Mouse (Mus musculus) left cerebral cortex, postnatal 4 days (tissue): ENCODE data around the gene Hist1h2ap. TPM values are rescaled to one million over a fixed set of nuclear protein-coding genes. Genes with fewer than 3 reads are reported as not detected.
A peak's percentile ranks its signal among the peaks of the same experiment; 100 is the strongest.
"Not testable (repeated sequence)": the region's sequence is repeated elsewhere in the genome, so short reads cannot be mapped to it uniquely, and the experiment has no call there.

Source experiments
- DNase-seq: peaks from one replicate; pipeline ENCODE4 v3.0.0-alpha.2; 2022
- intact Hi-C: fragments of 180-260 bp; cut with DNase I; formaldehyde crosslinking; loops from one replicate; pipeline ENCODE4 v1.15.1; 2025
- total RNA-seq, 2 experiments: library from RNA; stranded (reverse); gene quantifications; 2 replicates each; pipeline ENCODE4 v1.2.3; 2021

Gene Hist1h2ap
- 100 to 1,000 TPM; 184 to 208 TPM for total RNA-seq

- intact Hi-C loops, DNase-seq: not testable (repeated sequence)
Observed at GRCm38 (mm10) chr13:21833461-21833860, at the start of gene Hist1h2ap, which contains the start of gene Hist1h2br. Gene Hist1h2ap (minus strand): TSS chr13:21833507. Gene Hist1h2br (plus strand): TSS chr13:21833743.

- DNase-seq, result peak; percentile 4
- intact Hi-C loops, result no loop called here
Observed at GRCm38 (mm10) chr13:21882760-21883405, 49.6 kb upstream of the Hist1h2ap start.

DNA sequence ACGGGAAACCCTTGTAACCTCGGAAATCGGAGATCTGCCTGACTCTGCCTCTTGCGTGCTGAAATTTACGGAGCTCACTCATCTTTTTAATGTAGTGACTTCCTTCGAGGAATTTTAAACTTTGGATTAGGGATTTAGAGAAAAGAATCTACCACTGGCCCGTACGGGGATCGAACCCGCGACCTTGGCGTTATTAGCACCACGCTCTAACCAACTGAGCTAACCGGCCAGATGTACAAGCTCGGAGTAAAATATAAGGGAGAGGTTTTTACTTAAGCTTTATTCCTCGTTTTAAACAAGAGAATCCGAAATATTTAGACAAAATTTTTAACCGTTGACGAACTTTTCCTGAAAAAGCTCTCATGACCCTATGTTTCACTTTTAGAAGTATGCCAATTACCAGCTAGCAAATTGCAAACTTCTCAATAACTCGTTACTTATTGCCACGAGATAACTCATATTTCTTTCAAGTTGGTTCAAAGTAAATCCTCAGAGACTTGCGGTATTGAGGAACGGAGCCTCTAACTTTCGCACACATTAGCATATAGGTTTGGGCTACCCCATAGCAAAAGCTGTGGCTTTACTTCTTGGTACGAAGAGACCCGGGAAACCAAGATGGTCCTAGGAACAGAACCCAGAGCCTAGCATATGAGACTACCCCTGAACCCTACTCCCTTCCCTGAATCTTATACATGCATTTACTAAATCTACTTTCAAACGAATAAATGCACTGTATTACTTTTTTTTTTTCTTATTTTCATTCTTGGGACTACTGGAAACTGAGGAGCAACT, 48.8 kb upstream of the Hist1h2ap start:
- DNase-seq, result no peak
- intact Hi-C loops, result no loop called here

DNA sequence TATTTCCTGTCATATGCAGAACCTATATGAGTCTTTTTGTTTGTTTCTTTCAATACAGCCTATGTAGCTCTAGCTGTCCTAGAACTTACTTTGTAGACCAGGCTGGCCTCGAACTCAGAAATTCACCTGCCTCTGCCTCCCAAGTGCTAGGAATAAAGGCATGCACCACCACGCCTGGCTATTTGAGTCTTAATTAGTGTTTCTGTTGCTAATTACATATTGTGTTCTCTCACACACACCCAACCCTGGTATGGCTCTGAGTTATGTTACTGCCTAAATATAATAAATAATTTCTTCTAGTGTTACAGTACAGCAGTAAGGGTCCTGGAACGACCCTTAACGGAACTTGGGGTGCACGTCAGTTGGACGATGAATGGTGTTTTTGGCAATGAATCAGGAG, 47.4 kb upstream of the Hist1h2ap start:
- intact Hi-C loops, result no loop called here
- DNase-seq, result no peak

- DNase-seq, intact Hi-C loops: not testable (repeated sequence)
Observed at GRCm38 (mm10) chr13:21865503-21865902, 32.2 kb upstream of the Hist1h2ap start.

GRCm38 (mm10) chr13:21861608-21862007, 28.3 kb upstream of the Hist1h2ap start:
- no peak for DNase-seq
- intact Hi-C loops, result no loop called here

DNA sequence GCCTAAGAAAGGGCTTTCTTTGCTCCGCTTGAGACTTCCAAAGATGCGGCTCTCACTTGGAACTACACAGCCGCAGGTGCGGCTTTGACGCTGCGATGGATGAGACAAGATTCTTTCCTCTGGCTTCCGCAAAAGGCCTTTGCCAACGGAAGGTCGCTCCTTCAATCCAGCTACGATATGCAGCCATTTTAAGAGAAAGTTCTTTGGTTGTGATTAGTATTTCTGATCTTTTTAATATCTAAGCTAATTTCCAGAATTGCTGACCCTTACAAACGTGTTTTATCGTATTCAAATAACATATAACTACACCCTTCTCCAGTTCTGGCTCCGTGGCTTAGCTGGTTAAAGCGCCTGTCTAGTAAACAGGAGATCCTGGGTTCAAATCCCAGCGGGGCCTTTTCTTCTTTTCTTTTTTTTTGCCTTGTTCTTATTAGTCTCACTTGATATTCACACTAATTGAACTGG, 22.4 kb upstream of the Hist1h2ap start:
- intact Hi-C loops, result loop anchor here (10.0 kb wide), 1 partner anchor 169 kb away; no protein-coding TSS in a partner anchor

GRCm38 (mm10) chr13:21855146-21855545, 21.8 kb upstream of the Hist1h2ap start:
- intact Hi-C loops, result loop anchor here (10.0 kb wide), 1 partner anchor 170 kb away; no protein-coding TSS in a partner anchor

More for the DNA sequence above, 22.4 kb upstream of the Hist1h2ap start:
- peak; percentile 8 for DNase-seq

DNA sequence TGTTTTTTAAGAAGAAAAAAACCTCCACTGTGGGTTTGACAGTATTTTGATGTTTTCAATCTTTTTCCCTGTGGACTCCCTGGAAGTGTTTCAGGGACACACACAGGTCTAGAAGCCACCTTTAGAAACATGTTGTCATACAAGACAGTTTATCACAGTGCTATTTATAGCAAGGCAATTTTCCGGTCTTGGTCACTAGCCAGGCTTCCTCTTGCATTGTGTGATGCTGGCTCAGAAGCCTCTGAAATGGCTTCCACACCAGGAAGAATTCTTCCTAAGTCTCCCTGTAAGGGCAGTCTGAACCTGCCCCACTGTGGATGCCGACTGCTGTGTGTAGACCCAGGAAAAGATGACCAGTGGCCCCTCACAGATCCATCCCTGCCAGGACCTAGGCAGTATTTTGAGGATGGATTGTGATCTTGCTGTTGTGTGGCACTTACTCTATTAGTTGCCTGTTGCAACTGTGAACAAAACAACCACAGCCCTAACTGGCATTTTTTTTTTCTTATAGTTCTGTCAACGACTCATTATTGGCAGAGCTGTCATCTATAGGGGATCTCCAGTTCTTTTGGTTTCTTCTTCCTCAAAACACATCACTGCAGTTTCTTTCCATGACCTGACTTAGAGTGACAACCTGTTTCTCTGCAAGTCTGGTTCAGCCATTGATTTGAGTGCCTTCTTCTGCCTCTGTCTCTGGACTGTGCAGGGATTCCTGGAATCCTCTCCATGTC, 19.1 kb upstream of the Hist1h2ap start:
- intact Hi-C loops, result loop anchor here (10.0 kb wide), 1 partner anchor 172 kb away; no protein-coding TSS in a partner anchor
- DNase-seq, result no peak

More at GRCm38 (mm10) chr13:21855146-21855545, 21.8 kb upstream of the Hist1h2ap start:
- DNase-seq, result peak; percentile 54

DNA sequence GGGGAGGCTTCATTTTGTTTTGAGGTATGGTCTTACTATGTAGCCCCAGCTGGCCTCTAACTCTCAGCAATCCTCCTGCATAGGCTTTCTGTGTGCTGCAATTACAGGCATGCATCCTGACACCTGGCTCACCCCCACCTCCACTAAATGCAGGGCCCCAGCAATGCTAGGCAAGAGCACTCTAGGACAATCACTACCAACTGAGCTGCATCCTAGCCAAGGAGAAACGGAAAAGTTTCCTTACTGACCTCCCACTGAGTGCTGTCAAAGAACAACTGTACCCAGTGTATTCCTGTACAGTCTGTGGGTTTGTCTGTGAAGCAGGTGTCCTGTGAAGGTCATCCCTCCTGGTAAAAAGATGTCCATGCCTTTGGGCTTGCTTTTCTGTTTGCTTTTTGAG, 17.4 kb upstream of the Hist1h2ap start:
- intact Hi-C loops, result loop anchor here (10.0 kb wide), 1 partner anchor 174 kb away; no protein-coding TSS in a partner anchor

GRCm38 (mm10) chr13:21847883-21848282, 14.6 kb upstream of the Hist1h2ap start:
- intact Hi-C loops, result no loop called here

More for the DNA sequence above, 17.4 kb upstream of the Hist1h2ap start:
- not testable (repeated sequence) for DNase-seq

DNA sequence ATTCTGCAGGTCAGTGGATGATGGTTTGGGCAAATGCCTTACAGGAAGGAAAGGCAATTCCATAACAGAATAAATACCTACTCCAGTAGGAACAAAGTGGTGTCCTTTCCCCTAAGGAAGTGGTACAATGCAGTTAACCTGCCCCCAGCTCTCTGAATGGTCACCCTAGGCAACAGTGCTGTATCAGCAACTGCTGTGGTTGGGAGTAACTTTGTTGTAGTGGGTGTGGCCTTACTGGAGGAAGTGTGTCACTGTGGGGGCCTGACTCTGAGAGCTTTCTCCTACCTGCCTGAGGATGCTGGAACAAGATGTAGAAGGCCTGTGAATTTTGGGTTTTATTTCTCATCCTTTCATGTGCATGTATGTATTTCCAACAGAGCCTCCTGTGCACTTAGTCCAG, 13.0 kb upstream of the Hist1h2ap start:
- DNase-seq, intact Hi-C loops: not testable (repeated sequence)

More at GRCm38 (mm10) chr13:21847883-21848282, 14.6 kb upstream of the Hist1h2ap start:
- DNase-seq, result no peak

DNA sequence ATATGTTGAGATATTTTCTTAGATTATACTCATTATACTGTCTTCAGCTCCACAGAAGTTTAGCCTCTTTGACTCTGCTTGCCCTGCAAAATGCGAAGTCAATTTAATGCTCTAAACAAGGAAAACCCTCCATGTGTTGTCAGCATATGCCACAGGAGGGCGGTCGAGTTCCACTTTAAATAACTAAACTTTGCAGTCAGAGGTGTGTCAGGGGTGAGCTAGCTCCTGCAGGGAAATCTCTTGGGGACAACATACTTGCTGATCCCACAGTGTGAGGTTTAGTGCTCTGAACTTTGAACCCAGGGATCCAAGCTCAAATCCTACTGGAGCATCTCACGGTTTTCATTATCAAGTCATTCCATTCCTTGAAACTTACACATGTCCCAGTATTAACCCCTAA, 7.2 kb upstream of the Hist1h2ap start:
- intact Hi-C loops, DNase-seq: not testable (repeated sequence)

DNA sequence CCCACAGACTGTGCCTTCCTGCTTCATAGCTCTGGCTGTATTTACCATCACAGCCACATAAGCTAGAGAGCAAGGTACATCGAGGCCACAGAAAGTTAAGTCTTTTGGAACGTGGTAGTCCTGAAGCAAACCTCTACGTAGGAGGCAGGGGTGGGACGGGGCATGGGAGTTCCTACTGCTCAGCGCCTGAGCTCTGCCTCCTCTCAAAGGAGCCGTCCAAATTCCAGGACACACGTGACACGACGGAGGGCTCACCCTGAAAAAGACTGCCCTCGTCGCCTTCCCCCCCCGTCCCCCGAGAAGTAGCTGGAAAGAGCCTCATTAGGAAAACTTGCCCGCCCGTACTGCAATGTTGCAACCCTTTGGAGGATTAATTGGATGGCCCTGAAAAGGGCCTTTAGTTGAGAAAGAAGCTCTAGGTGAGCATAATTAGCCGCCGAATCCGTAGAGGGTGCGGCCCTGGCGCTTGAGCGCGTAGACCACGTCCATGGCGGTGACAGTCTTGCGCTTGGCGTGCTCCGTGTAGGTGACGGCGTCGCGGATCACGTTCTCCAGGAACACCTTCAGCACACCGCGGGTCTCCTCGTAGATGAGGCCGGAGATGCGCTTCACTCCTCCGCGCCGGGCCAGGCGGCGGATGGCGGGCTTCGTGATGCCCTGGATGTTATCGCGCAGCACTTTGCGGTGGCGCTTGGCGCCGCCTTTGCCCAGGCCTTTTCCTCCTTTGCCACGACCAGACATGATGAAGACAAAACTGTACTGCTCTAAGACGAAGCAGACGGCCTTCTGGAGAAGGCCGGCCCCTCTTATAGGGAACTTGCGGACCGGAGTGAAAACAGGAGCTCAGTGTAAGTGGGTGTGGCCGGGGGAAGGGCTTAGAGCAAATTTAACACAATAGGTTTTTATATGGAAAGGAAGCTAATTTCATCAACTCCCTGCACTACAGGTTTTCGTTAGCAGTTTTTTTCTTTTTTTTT, 1.6 kb downstream of the Hist1h2ap start, which contains the start of gene Hist1h4n:
TSS of gene Hist1h4n (minus strand) at position 779 of the 977 bp plus-strand sequence.
- intact Hi-C loops, DNase-seq: not testable (repeated sequence)

DNA sequence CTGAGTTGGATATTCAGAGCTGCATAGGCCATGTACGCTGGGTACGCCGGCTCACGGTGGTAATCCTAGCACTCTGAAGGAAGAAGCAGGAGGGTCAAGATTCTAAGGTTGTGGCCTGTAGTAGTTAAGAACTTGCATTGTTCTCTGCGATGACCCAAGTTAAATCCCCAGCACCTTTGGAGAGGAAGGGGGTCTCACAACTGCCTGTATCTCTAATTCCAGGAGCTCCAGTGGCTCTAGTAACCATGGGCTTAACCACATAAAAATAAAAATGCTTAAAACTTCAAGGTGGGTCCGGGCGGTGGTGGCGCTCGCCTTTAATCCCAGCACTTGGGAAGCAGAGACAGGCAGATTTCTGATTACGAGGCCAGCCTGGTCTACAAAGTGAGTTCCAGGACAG, 3.0 kb downstream of the Hist1h2ap start:
- no peak for DNase-seq
- intact Hi-C loops, result no loop called here

- no peak for DNase-seq
- intact Hi-C loops, result loop anchor here (10.0 kb wide), 1 partner anchor 196 kb away; no protein-coding TSS in a partner anchor
Observed at GRCm38 (mm10) chr13:21828511-21828910, 4.8 kb downstream of the Hist1h2ap start.

DNA sequence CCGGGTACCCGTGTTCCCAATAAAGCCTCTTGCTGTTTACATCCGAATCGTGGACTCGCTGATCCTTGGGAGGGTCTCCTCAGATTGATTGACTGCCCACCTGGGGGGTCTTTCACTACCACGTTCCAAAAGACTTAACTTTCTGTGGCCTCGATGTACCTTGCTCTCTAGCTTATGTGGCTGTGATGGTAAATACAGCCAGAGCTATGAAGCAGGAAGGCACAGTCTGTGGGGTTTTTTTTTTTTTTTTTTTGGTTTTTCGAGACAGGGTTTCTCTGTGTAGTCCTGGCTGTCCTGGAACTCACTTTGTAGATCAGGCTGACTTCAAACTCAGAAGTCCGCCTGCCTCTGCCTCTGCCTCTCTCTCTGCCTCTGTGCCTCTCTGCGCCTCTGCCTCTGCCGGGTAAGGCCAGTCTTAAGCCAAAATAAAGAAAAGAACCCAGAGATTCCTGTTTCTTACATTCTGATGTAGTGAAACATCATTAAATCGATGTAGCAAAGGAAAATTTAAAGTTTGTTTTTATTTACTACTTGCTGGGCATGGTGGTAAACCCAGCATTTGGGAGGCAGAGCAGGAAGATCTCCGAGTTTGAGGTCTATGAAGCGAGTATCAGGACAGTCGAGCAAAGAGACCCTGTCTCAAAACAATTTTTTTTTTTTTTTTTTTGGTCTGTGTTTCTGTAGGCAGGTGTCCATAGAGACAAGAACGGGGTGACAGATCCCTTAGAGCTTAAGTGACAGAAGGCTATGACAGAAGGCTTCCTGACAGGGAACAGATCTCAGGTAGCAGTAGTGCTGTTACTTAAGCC, 13.0 kb downstream of the Hist1h2ap start:
- DNase-seq, result not testable (repeated sequence)
- intact Hi-C loops, result loop anchor here (10.0 kb wide), 1 partner anchor 205 kb away; no protein-coding TSS in a partner anchor

- DNase-seq, intact Hi-C loops: not testable (repeated sequence)
Observed at GRCm38 (mm10) chr13:21812092-21812491, 21.2 kb downstream of the Hist1h2ap start.
